Mouse (Mus musculus) liver, adult 2 months (tissue): ENCODE results near the gene C87436.

Source experiments
- CTCF ChIP-seq: fragments of 200-500 bp; IDR thresholded peaks from 2 replicates; pipeline ENCODE4 v1.5.1; 2011; ENCODE audit warnings: low read depth, low read length, control low read depth
- POLR2A ChIP-seq: fragments of 200-500 bp; IDR thresholded peaks from 2 replicates; pipeline ENCODE4 v1.6.1; 2011; ENCODE audit warnings: low read length, control low read depth; ENCODE audit not compliant: insufficient read depth; ENCODE audit errors: extremely low read depth

DNA sequence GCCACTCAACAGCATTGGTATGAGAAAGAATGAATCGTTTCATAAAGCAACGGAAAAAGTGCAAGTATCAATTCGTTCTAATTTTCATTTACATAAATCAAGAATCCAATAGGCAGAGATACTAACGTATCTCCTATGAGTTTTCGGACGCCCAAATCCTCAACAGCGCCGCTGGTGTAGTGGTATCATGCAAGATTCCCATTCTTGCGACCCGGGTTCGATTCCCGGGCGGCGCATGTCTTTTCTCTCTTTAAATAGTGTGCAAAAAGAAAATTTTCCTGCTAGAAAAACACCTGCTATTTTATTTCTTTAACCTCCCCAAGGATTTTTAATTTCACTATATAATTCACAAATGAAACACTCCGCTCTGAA lies 34.5 kb upstream of the C87436 start:
- TF ChIP-seq CTCF = no peak
- TF ChIP-seq POLR2A = no peak
